ENCODE assay signal across 24 mouse cellular contexts in genomic region chr1:18030226-18030625, GRCm38 (mm10).
DNase-seq lines count a peak whose midpoint lies in the region; ATAC-seq and TF ChIP-seq lines count a peak whose summit lies in the region.
"Had no signal": no experiment of that assay in that cellular context is flagged by ENCODE, and none has a peak within 500 bp of the region (broad histone marks: within the 10 kb centered on the region; RNA-seq: fewer than 3 reads in every experiment).

No protein-coding gene starts in this region.

- in situ Hi-C loops in CH12.LX (cut with MboI; ENCODE audit: low pct_ligation_motif_present, low pct_unique_long_range_greater_than_20kb, low sequenced_read_pairs): no loop called here

- dilution Hi-C loops in CH12.LX (cut with MboI; ENCODE audit: extremely low pct_ligation_motif_present, extremely low pct_unique_long_range_greater_than_20kb, low sequenced_read_pairs): no loop called here

- H3K4me3 ChIP-seq in CH12.LX (replicated peaks in 1 of 3; ENCODE audit: low read depth in 2 of 3, low read length in 2 of 3, poor library complexity in 1 of 3): no peak overlapping the region
- H3K4me3 ChIP-seq: embryonic facial prominence, embryonic 13.5 days; embryonic facial prominence, embryonic 15.5 days; erythroblast, embryonic 14.5 days; forebrain, embryonic 10.5 days; forebrain, embryonic 13.5 days; forebrain, embryonic 15.5 days had no signal

- H3K27ac ChIP-seq in CH12.LX (ENCODE audit: insufficient read depth, low read depth): no peak overlapping the region
- H3K27ac ChIP-seq: embryonic facial prominence, embryonic 13.5 days; embryonic facial prominence, embryonic 15.5 days; forebrain, embryonic 10.5 days; forebrain, embryonic 13.5 days; forebrain, embryonic 15.5 days had no signal

- H3K27me3 ChIP-seq in CH12.LX (replicated peaks): no peaks in the 10 kb centered on the region
- H3K27me3 ChIP-seq: embryonic facial prominence, embryonic 13.5 days; embryonic facial prominence, embryonic 15.5 days; forebrain, embryonic 13.5 days; forebrain, embryonic 15.5 days; Patski had no signal

- peaks cover 9% of the 10 kb centered on the region for H3K9me3 ChIP-seq in CH12.LX (replicated peaks; ENCODE audit: low read length)
- H3K9me3 ChIP-seq: embryonic facial prominence, embryonic 13.5 days; embryonic facial prominence, embryonic 15.5 days; forebrain, embryonic 10.5 days; forebrain, embryonic 13.5 days; forebrain, embryonic 15.5 days had no signal

- no peak for TF ChIP-seq RAD21 in CH12.LX (IDR thresholded peaks at IDR 0.05; ENCODE audit: low read depth, low read length)

- peak; percentile 74 for ATAC-seq in frontal cortex, adult (ENCODE audit: low TSS enrichment)
- ATAC-seq: CD4-positive, CD25-positive, alpha-beta regulatory T cell, adult 4 months; forebrain, embryonic 13.5 days; forebrain, embryonic 15.5 days; forebrain, postnatal 0 days; Patski had no signal

- TF ChIP-seq POLR2A in CH12.LX (IDR thresholded peaks at IDR 0.05; ENCODE audit: low read depth, low read length): no peak

- H3K36me3 ChIP-seq in CH12.LX (replicated peaks in 1 of 2; ENCODE audit: control insufficient read depth in 1 of 2, insufficient read depth in 1 of 2, low read length in 1 of 2): no peaks in the 10 kb centered on the region
- H3K36me3 ChIP-seq: embryonic facial prominence, embryonic 13.5 days; embryonic facial prominence, embryonic 15.5 days; forebrain, embryonic 10.5 days; forebrain, embryonic 15.5 days; G1E had no signal

- no peak overlapping the region for H3K4me2 ChIP-seq in CH12.LX (ENCODE audit: insufficient read depth, low read depth, poor library complexity, severe bottlenecking)
- H3K4me2 ChIP-seq: embryonic facial prominence, embryonic 13.5 days; embryonic facial prominence, embryonic 15.5 days; forebrain, embryonic 13.5 days; forebrain, embryonic 15.5 days had no signal

- H3K9ac ChIP-seq in CH12.LX (ENCODE audit: insufficient read depth, low read depth): no peak overlapping the region
- H3K9ac ChIP-seq: embryonic facial prominence, embryonic 13.5 days; embryonic facial prominence, embryonic 15.5 days; forebrain, embryonic 13.5 days; forebrain, embryonic 15.5 days; forebrain, postnatal 0 days had no signal

- no peak for TF ChIP-seq CTCF in CH12.LX (conservative IDR thresholded peaks at IDR 0.05 in 1 of 2, IDR thresholded peaks at IDR 0.05 in 1 of 2; ENCODE audit: low read depth in 2 of 2, low read length in 2 of 2)

- TF ChIP-seq EP300 in CH12.LX (IDR thresholded peaks at IDR 0.05; ENCODE audit: low read length): no peak

- no peaks in the 10 kb centered on the region for H3K79me2 ChIP-seq in CH12.LX (replicated peaks; ENCODE audit: control insufficient read depth, extremely low read depth, insufficient read depth, poor library complexity, severe bottlenecking)

- no peak for DNase-seq in frontal cortex, postnatal 25 days (ENCODE audit: low spot score in 2 of 2)
- DNase-seq in CH12.LX (ENCODE audit: extremely low read depth) (peak; percentile 41), R1 (ENCODE audit: low read depth, low spot score) (peak; percentile 10)
- no peak for DNase-seq in embryo, embryonic 11 days
- DNase-seq in cerebellum, postnatal 14 days: no peak
- DNase-seq: adrenal gland, adult 2 months; adrenal gland, postnatal 10 days; adrenal gland, postnatal 25 days; B cell, adult 2 months; cerebellum, adult 11-12 months; cerebellum, adult 2 months; cerebellum, adult 9-10 months; cerebellum, postnatal 10 days; forebrain, postnatal 0 days had no signal

- H3K4me1 ChIP-seq in CH12.LX (ENCODE audit: control insufficient read depth in 1 of 2, insufficient read depth in 2 of 2): peaks cover 0 to 3% of the 10 kb centered on the region in 2 experiments; a peak in 1 of 4 replicates
- H3K4me1 ChIP-seq: embryonic facial prominence, embryonic 13.5 days; embryonic facial prominence, embryonic 15.5 days; forebrain, embryonic 10.5 days; forebrain, embryonic 13.5 days; forebrain, embryonic 15.5 days had no signal

TF ChIP-seq in CH12.LX, 34 proteins besides CTCF, POLR2A, EP300 and RAD21:
- TF ChIP-seq PAX5 (IDR thresholded peaks at IDR 0.05; ENCODE audit: low read length): no peak
- TF ChIP-seq NELFE (IDR thresholded peaks at IDR 0.05; ENCODE audit: low read depth, low read length): no peak
- 0 out of 2 replicates have a peak, but pooled peaks have one; percentile 17 for TF ChIP-seq ETS1 (conservative IDR thresholded peaks at IDR 0.05; ENCODE audit: low read depth, low read length)
- TF ChIP-seq MAFK (IDR thresholded peaks at IDR 0.05; ENCODE audit: insufficient replicate concordance, low read length): no peak
- TF ChIP-seq UBTF (IDR thresholded peaks at IDR 0.05; ENCODE audit: low read depth, low read length): no peak

Comparison
In these comparisons a context has a peak if more than half of its experiments do, and no peak if none do; other contexts are left out.
1. DNase-seq: peak in CH12.LX (single experiment) and R1 (single experiment); none in frontal cortex, postnatal 25 days (0 of 2), embryo, embryonic 11 days (single experiment) and cerebellum, postnatal 14 days (0 of 2).